Mouse (Mus musculus): ENCODE measurements around the gene Actn4.

Actn4 gene

DNA sequence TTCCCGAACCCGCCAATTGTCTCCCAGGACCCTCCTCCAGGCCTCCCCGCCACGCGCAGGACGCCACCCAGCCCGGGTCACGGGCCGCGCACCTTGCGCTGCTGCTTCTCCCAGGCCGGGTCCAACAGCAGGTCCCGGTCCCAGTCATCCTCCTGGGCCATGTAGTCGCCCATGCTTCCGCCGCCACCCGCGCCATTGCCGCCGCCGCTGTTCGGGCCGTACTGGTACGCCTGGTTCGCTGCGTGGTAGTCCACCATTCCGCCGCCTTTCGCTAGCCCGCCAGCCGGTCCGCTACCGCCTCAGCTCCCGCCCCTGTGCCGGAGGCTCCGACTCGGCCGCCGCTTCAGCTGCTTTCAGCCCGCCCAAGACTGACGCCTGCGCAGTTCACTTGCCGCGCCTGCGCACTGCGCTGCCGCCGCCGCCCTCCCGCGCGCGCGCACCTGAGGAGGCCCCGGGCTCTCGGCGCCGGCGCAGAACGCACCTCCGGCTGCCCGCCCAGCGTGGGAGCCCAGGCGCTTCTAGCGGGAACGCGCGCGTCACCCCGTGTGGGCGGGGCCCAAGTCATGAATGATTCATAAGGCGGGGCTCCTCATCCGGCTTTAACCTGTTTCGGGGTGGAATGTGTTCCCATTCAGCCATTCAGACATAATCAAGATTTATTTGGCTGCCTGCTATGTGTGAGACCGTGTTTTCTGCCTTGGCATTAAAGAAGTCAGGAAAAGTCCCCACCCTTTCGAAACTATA lies at the start of gene Actn4:
Gene Actn4, minus strand, starts transcription at position 414 of the 744 bp plus-strand sequence.
- peak; percentile 99 for DNase-seq (ENCODE audit: low read depth, low spot score)

DNA sequence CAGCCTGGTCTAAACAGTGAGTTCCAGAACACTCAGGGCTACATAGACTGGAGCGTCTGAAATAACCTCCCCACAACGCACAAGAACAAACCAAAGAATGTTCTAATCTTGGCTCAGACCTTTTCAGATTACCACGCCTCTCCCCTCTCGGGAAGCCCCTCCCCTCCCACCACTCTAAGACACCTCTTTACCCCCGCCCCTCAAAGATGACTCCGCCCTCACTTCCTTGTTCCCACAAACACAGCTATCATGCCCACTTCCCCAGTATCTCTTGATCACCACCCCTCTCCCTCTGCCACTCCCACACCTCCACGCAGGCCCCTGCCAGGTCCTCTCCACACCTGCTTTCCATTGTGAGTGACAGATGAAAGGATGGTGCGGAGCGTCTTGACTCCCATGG lies 46.6 kb upstream of the Actn4 start:
- DNase-seq (ENCODE audit: low read depth, low spot score) = no peak

DNA sequence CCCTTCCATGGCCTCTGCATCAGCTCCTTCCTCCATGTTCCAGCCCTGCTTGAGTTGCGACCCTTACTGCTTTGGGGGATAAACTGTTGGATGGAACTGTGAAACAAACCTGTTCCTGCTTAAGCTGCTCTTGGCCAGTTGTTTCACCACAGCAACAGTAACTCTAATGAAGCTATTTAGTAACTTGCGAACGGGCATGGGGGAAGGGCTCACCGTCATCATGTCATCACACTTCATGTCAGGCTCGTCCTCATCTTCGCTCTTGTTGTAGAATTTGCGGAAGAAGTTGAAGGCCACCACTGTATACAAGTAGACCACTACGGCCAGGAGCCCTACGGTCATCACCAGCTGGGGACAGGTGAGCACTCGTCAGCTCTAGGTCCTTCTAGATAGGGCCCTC lies 46.0 kb upstream of the Actn4 start:
- no peak for DNase-seq (ENCODE audit: low read depth, low spot score)

DNA sequence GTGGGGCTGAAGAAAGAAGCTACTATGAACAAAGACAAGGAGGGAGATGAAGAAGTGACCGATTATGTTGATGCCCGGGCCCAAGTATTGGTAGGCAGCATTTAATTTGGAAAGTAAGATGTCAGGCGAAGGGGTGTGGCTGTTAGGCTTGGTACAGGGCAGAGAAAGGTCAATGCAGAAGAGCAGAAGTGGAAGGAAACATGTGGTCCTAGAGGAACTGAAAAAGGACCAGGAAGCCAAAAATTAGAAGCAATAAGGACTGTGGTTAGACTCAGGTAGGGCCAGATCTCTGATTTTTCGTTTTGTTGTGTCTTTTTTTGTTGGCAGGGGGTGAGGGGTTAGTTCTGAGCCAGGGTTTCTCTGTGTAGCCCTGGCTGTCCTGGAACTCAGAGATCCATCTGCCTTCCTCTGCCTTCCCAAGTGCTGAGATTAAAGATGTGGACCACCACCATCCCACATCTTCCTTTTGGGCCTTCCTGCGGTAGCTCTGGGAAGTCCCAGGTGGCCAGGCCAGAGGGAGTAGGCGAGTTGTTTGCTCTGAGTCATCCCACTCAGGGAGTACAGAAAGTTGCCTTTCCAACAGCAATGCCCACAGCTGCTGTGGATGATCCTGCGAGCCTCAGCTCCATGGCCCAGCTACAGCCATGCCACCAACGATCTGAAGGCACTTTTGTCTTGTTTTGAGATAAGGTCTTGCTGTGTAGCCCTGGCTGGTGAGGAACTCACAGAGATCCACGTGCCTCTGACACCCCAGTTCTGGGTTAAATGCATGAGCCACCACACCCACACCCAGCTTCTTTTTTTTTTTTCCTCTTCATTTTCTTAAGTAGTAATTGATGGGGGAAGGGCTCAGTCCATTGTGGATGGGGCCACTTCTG lies 45.3 kb upstream of the Actn4 start:
- no peak for DNase-seq (ENCODE audit: low read depth, low spot score)

DNA sequence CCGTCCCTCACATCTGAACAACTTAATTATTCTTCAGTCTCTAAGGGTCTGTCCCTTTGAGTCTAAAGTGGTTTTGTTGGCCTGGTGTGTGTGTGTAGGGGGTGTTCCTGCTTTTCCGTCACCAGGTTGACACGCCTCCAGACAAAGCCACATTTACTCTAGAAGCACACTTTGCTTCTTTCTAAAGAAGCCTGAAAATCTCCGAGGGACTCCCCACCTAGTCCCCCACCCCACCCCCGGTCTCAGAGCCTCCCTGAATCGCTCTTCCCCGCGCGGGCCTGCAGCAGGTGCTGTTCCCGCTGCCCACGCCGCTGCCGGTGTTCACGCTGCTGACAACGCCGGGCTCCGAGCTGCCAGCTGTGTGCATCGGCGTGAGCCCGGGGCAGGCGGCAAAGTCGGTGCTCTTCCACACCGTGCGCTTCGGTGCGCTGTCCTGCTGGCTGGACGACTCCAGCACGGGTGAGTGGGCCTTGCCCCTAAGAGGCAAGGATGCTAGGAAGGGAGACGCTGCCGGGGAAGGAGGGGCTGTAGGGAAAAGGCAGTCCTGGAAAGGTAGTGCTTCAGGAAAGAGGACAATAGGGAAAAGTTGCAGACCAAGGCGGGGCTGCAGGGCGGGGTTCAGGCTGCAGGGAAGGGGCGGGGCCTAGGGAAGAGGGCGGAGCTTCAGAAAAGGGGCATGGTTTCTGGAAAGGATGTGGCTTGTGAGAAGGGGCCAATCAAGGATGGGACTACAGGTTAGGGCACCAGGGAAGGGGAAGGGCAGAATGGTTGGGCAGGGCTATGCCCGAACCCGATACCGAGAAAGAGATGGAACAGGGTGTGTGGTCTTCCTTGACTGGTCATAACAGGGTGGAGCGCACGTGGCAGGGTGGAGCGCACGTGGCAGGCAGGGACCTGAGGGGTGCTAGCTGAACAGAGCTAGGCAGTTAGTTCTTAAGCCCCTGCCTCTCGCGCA lies 38.8 kb upstream of the Actn4 start:
- DNase-seq (ENCODE audit: low read depth, low spot score) = peak; percentile 37

DNA sequence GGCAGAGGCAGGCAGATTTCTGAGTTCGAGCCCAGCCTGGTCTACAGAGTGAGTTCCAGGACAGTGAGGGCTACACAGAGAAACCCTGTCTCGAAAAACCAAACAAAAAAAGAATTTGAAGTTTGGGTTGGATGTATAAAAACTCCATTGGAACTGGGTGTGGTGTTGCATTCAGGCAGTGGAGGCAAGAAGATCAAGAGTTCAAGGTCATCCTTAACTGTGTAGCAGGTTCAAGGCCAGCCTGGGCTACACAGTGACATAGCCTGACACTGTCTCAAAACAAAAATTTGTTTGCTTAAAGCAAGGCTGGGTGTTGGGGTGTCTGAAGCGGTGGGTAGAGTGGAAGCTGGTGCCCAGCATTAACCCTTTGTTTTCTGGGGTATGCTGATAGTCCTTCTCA lies 31.3 kb upstream of the Actn4 start:
- no peak for DNase-seq (ENCODE audit: low read depth, low spot score)

DNA sequence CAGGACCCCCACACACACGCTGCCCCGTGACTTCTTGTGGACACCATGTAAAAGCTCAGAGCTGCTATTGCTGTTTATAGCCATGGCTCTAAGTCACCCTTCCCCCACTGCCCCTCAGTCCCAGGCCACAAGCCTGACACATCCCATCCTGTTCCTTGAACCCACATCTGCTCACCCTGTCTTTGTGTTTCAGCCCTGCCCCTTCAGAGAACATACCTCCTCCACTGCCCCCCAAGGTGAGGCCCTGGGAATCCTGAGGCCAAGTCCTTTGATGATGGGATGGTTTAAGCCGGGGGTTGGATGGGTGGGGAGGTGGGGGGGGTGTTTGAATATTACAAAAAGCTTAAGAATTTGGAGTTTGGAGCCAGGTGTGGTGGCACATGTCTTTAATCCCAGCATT lies 30.9 kb upstream of the Actn4 start:
- DNase-seq (ENCODE audit: low read depth, low spot score) = no peak

DNA sequence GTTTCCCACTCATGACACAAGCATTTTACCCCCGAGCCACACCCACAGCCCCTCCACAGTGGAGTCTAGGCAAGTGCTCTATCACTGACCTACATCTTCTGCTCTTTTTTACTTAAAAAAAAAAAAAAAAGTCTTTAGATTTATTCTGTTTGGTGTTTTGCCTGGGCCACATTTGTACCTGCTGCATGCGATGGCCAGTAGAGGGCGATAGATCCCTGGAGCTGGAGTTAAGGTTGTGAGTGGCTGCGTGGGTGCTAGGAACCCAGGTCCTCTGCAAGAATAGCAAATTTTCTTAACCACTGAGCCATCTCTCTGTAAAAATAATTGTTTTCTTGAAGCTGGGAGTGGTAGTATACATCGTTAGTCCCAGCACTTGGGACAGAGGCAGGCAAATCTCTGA lies 29.5 kb upstream of the Actn4 start:
- no peak for DNase-seq (ENCODE audit: low read depth, low spot score)

DNA sequence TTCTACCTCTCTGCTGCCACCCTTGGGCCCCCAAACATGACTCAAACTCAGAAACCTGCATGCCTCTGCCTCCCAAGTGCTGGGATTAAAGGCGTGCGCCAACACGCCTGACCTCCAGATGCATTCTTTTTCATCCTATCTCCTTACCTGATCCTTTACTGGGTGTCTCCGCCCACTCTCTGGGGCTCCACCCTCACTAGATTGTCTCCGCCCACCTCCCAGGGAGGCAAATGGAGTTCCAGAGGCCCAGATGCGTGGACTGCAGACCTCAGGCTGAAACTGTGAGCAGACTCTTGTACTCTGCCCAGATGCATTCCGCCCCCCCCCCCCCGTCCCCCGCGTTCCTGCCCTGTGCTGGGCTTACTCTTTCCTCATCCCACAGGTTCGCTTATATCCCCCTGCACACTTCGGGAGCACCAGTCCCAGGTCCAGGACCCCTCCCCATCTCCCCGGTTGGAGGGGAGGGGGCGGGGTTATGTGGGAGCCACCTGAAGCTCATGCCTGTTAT lies 28.7 kb upstream of the Actn4 start:
- no peak for DNase-seq (ENCODE audit: low read depth, low spot score)

DNA sequence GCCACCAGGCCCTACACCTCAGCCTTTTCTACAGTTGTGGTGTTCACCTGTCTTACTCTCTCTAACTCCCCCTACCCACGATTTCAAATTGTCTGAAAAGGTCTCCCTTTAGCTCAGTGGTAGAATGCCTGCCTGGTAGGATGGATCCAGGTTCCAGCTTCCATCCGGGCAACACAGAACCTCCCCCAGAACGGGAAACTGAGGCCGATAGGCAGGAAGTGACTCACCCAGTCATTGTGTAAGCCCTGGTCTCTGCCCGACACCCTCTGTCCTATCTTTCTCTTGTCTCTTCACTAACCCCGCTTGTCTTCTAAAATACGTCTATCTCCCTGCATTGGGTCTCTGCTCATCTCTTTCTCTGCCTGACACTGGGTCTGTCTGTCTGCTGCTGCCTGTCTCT lies 23.1 kb upstream of the Actn4 start:
- no peak for DNase-seq (ENCODE audit: low read depth, low spot score)

DNA sequence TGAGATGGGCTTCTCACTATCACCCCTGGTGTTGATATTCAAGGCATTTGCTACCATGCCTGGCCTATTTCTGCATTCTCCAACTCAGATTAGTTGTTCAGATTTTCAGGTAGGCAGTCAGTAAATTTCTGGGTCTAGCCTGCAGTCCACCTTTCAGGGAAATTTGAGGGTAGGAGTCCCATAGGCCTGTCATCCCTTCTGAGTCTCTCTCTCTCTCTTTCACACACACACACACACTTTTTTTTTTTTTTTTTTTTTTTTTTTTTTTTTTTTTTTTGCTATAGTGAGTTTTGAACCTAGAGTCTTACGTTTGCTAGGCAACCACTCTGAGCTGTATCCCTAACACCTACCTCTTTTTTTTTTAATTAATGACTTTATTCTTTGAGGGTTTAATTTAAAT lies 22.3 kb upstream of the Actn4 start:
- DNase-seq (ENCODE audit: low read depth, low spot score) = no peak

DNA sequence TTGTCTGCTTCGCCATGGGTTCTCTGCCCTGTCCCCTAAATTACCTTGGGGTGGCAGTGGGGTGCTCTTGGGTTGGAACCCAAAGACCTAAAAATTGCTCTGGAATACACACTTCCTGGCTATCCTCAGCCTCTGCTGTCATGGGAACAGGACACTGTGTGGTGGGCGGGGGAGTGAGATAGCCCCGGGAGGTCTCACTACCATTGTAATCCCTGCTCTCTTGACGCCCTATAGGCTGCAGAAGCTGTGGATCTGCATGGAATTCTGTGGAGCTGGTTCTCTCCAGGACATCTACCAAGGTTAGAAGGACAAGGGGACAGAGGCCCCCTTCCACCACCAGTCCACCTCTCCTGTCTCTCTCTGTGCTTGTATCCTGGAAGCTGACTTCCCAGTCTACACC lies 21.7 kb upstream of the Actn4 start:
- DNase-seq (ENCODE audit: low read depth, low spot score) = no peak

DNA sequence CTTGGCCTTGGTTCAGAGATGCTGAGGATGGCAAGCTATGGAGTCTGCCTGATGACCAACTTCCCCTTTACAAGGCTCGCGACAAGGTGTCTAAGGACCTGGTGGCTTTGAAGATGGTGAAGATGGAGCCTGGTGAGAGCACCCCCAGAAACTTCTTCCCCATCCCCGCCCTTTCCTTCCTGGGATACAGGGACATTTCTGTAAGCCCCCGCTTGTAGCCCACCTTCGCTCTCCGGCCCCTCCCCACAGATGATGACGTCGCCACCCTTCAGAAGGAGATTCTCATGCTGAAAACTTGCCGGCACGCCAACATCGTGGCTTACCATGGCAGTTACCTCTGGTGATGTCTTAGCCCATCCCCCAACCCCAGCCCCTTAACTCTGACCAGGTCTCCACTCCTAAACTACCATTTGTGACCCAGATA lies 21.0 kb upstream of the Actn4 start:
- DNase-seq (ENCODE audit: low read depth, low spot score) = no peak

DNA sequence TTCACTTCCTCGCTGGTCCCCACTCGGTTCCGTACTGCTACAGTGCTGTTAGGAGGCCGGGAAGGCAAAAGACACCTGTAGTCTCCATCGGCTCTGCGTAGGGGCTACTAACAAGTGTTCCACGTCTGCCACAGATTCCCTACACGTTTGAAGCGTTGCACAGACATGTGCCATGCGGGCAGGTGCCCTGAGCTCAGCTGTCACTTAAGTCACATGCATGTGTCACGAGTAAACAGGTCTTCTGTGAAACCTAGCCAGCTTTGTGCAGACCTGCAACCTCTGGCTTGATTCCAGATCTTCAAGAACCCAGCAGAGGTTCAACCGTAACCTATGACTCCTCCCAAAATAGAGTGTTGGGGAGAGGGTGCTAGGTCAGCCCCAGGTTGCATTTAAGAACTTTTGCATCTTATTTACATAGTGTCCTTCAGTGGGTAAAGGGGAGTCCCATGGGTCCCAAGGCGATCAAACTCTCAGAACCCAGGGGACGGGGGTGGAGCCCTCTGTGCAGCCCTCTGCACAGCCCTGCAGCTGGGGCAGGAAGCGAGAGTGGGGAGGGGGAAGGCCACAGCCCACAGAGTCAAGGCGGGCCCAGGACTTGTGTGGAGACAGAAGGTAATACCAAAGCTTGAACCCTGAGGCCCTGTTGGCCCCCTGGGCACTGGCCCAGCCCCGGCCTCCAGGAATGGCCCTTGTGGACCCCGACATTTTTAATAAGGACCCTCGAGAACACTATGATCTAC lies 20.3 kb upstream of the Actn4 start:
- DNase-seq (ENCODE audit: low read depth, low spot score) = no peak

DNA sequence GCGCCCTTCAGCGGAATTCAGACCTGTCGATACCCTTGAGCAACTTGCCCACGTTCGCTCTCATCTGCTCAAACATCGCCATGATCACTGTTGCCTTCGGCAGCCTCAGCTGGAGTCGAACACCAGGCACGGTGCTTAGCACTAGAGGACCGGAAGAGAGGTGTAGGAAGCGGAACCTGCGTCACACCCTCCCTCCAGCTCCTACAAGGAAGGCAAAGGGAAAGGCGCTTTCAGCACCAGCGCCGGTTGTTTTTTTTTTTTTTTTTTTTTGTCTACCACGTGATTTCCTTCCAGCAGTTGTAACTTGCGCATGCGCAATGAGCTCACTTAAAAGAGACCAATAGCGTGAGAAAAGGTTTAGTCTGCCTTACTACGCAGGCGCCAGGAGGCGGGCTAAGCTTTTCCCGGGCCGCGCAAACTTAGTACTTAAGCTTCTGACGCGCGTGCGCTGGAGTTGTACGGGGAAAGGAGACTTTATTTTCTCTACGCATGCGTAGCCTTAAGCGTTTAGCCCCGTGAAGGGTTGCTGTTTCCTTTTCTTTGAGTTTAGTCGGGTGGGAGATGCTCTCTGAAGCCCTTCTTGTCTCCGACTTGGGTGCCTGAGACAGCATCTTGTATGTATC lies 19.6 kb upstream of the Actn4 start, which contains the start of the genes Eif3k and Map4k1:
Gene Eif3k, minus strand, starts transcription at position 214 of the 623 bp plus-strand sequence.
Gene Map4k1, plus strand, starts transcription at position 400 of the 623 bp plus-strand sequence.
- DNase-seq (ENCODE audit: low read depth, low spot score) = peak; percentile 100

DNA sequence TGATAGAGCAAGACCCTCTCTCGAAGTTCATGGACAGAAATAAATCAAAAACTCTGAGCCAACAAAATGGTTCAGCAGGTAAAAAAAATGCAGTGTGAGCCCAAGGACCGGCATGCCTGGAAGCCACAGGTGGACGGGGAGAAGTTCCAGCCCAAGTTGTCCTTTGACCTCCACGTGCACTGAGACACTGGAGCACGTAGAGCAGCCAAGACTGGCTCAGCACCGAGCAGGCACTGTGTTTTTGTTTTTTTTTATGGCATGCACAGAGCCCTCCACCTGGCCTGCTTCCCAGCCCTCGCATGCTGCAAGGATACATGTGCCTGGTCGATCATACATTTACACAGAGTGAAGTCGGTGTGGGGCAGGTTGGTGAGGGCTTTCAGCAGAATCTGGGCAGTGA lies 15.4 kb upstream of the Actn4 start:
- no peak for DNase-seq (ENCODE audit: low read depth, low spot score)

DNA sequence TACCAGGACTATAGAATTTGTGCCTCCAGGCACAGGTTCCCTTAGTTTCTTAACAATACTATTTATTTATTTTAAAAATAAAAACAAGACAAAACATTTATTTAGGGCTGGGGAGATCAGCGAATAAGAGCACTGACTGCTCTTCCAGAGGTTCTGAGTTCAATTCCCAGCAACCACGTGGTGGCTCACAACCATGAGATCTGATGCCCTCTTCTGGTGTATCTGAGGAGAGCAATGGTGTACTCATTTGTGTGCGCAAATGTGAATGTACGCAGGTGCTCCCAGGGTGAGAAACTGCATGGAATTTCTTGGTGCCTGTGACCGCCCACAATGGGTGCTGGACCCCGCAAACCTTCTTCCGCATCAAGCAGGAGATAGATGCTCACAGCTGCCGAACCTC lies 10.9 kb upstream of the Actn4 start:
- DNase-seq (ENCODE audit: low read depth, low spot score) = no peak

DNA sequence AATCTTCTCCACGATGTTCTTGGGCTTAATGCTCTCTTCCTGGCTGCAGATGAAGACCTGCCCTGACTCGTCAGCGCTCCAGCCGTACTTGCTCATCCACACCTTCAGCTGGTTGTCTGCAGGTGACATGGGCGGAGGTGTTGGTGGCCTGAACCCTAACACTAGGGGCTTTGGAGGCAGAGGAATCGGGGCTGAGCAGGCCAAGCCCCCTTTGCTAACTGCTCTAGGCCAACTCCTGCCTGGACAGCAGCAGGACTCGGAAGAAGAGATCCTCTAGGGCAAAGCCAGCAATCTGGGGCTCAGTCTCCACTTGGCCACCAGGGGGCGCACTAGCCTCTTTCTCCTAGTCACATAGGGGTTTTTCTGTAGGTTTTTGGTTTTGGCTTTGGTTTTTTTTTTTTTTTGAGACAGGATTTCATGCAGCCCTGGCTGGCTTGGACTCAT lies 10.4 kb upstream of the Actn4 start:
- DNase-seq (ENCODE audit: low read depth, low spot score) = peak; percentile 64

DNA sequence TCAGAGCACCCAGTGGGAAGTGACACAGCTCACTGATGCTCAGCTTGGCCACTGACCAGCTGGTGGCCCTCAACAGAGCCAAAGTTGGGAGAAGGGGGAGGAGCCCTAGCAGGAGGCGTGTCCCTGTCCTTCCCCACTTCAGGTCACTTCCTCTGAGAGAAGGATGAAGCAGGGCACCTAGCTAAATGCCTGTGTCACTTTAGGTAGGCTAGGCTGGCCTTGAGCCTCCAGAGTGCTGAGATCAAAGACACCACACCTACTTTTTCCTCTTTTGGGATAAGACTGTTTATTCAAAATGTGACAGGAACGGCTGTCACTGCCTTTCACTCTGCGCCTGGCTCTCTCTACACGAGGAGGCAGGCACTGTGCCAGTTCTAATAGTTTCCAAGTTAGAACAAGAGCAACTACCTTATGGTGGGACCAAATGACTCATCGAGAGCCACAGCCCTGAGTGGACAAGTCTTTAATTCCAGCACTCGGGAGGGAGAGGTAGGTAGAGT lies 9.7 kb upstream of the Actn4 start:
- no peak for DNase-seq (ENCODE audit: low read depth, low spot score)

DNA sequence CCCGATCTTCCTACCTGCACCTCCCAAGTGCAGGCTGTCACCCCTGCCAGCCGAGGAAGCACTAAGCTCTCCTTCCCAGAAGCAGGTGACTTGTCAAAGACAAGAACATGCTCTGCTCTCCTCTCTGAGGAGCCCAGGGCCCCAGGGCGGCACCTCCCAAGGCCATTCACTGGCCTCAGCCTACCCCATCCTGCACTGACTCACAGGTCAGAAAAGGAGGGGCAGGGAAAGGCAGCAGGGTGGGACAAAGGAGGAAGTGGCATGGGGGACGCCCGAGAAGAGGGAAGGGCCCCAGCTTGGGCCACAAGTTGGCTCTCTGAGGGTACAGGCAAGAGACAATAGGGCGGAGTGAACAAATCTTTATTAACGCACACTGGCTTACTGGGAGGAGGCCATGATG lies 8.9 kb upstream of the Actn4 start:
- DNase-seq (ENCODE audit: low read depth, low spot score) = no peak

Measured in c-Kit-negative CD71-positive TER-119-positive erythroid progenitor cells, embryonic 14.5 days (primary cell).